Mouse (Mus musculus) left cerebral cortex, postnatal 14 days (tissue): ENCODE results near the gene Cryba1. TPM values are rescaled to one million over a fixed set of nuclear protein-coding genes. Genes with fewer than 3 reads are reported as not detected.

Source experiments
- total RNA-seq, 2 experiments: library from RNA; stranded (reverse); gene quantifications; 2 replicates each; pipeline ENCODE4 v1.2.3; 2021

The Cryba1 gene
- total RNA-seq, 2 experiments from 2014 or later, result not detected

Other genes with a start within 250 kb of the Cryba1 start
- gene Ankrd13b, start 235.6 kb downstream of the Cryba1 start, total RNA-seq, result 100 to 1,000 TPM; 127 to 129 TPM
- 100 to 1,000 TPM; 150 to 153 TPM for gene Git1, start 231.7 kb downstream of the Cryba1 start, total RNA-seq
- gene Abhd15, start 210.2 kb downstream of the Cryba1 start, total RNA-seq, result 1 to 10 TPM; 1.6 to 1.7 TPM
- 1 to 10 TPM; 4.9 to 5.8 TPM for gene Trp53i13, start 209.3 kb downstream of the Cryba1 start, total RNA-seq
- gene Gm10392, start 206.1 kb downstream of the Cryba1 start, total RNA-seq, result not detected
- gene Taok1, start 117.5 kb downstream of the Cryba1 start, total RNA-seq, result 100 to 1,000 TPM; 106 to 109 TPM
- 10 to 100 TPM; 73.9 to 81.2 TPM for gene Nufip2, start 39.1 kb downstream of the Cryba1 start, total RNA-seq
- 100 to 1,000 TPM; 151 to 169 TPM for gene Myo18a, start 38.0 kb upstream of the Cryba1 start, total RNA-seq
- not detected for gene Gm10277, start 62.5 kb upstream of the Cryba1 start, total RNA-seq
- under 1 TPM; 0.18 to 0.70 TPM for gene Pipox, start 168.8 kb upstream of the Cryba1 start, total RNA-seq
- gene Sez6, start 205.5 kb upstream of the Cryba1 start, total RNA-seq, result 100 to 1,000 TPM; 153 to 196 TPM